Mouse (Mus musculus): ENCODE data around the gene Gfra1. TPM values are rescaled to one million over a fixed set of nuclear protein-coding genes. Genes with fewer than 3 reads are reported as not detected.

The Gfra1 gene
- 2.3 TPM for polyA plus RNA-seq (2014; fragmentation: Illumina TruSeq; extraction: RNeasy Lipid Tissue Mini Kit (QIAGEN cat#74804); ENCODE audit: low read depth, low replicate concordance)

GRCm38 (mm10) chr19:58455496-58456061 lies at the start of gene Gfra1:
Gene Gfra1, minus strand, starts transcription at chr19:58455909.

Other genes starting within 250 kb of the Gfra1 start
- gene Ccdc172, start 56.1 kb upstream of the Gfra1 start, polyA plus RNA-seq (2014; fragmentation: Illumina TruSeq; extraction: RNeasy Lipid Tissue Mini Kit (QIAGEN cat#74804); ENCODE audit: low read depth, low replicate concordance): not detected
- gene Pnlip, start 196.6 kb upstream of the Gfra1 start, polyA plus RNA-seq (2014; fragmentation: Illumina TruSeq; extraction: RNeasy Lipid Tissue Mini Kit (QIAGEN cat#74804); ENCODE audit: low read depth, low replicate concordance): 0.82 TPM

Measured in adrenal gland, adult 10 weeks (tissue).